Mouse (Mus musculus) bone marrow, adult 2 months (tissue): Measurements from ENCODE around the gene Tbr1.

Experiments used
- CTCF ChIP-seq: fragments of 200-500 bp; IDR thresholded peaks from 2 replicates; pipeline ENCODE4 v1.5.1; 2011; ENCODE audit warnings: low read length, control low read depth; ENCODE audit not compliant: control insufficient read depth, insufficient read depth
- POLR2A ChIP-seq: fragments of 200-500 bp; IDR thresholded peaks from 2 replicates; pipeline ENCODE4 v1.6.1; 2011; ENCODE audit warnings: low read depth, mild to moderate bottlenecking, control low read depth, low read length, borderline replicate concordance; ENCODE audit not compliant: control insufficient read depth

DNA sequence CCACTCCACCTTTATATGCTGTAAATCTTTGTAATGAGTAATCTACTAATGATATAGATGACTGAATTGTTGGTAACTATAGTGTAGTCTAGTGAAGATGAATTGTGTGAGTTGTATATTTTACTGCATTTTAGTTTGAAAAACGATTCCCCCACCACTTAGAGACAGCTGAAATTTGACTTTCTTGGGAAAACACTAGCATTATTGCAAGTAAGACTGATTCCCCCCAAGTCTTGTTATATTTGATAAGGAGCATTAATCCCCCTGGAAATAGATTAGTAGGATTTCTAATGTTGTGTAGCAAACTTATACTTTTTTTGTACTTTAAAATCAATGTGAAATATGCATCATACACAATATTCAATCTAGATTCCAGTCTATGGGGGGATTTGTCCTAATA is 10.8 kb downstream of the Tbr1 start:
- TF ChIP-seq CTCF = no peak
- no peak for TF ChIP-seq POLR2A
